Mouse (Mus musculus) olfactory bulb, adult 2 months (tissue): ENCODE results near the gene Lrrtm4. TPM values are rescaled to one million over a fixed set of nuclear protein-coding genes. Genes with fewer than 3 reads are reported as not detected.

Experiments
- H3K27ac ChIP-seq: fragments of 200-500 bp; 2 replicates; pipeline ENCODE4 v1.5.1; 2012; ENCODE audit warnings: low read depth, low read length; ENCODE audit not compliant: insufficient read depth
- H3K4me1 ChIP-seq: fragments of 200-500 bp; 2 replicates; pipeline ENCODE4 v1.6.1; 2012; ENCODE audit warnings: low read length; ENCODE audit not compliant: control insufficient read depth, insufficient read depth
- H3K4me3 ChIP-seq: fragments of 200-500 bp; 2 replicates; pipeline ENCODE4 v1.5.1; 2012; ENCODE audit warnings: mild to moderate bottlenecking, low read depth, low read length, moderate library complexity; ENCODE audit not compliant: insufficient read depth
- CTCF ChIP-seq: fragments of 200-500 bp; IDR thresholded peaks from 2 replicates; pipeline ENCODE4 v1.5.1; 2012; ENCODE audit warnings: low read depth, mild to moderate bottlenecking, low read length, moderate library complexity; ENCODE audit not compliant: insufficient read depth
- POLR2A ChIP-seq: fragments of 200-500 bp; IDR thresholded peaks from 2 replicates; pipeline ENCODE4 v1.6.1; 2012; ENCODE audit warnings: mild to moderate bottlenecking, low read depth, low read length, moderate library complexity; ENCODE audit not compliant: insufficient read depth
- WGBS: fragments of 180-500 bp; shearing (Covaris S2); methylation state at CpG from one replicate; pipeline ENCODE4 v1.1.7; 2018; 5-methylcytosine and 5-hydroxymethylcytosine counted together
- polyA plus RNA-seq: library from polyadenylated mRNA; stranded (reverse); fragments of >200 nt; gene quantifications from 2 replicates; pipeline ENCODE4 v1.2.4, GENCODE M21; 2012; ENCODE audit warnings: low replicate concordance; ENCODE audit not compliant: missing spikeins, insufficient read depth, insufficient read length

Gene Lrrtm4
- polyA plus RNA-seq, 1 experiment: not detected

GRCm38 (mm10) chr6:80265746-80266145 is 247.1 kb downstream of the Lrrtm4 start:
- WGBS: 73% methylated on average over 3 of the region's 3 CpGs
- Histone ChIP-seq H3K4me3 (no peak overlapping the region), H3K27ac (no peak overlapping the region), H3K4me1 (no peaks in the 10 kb centered on the region)
- no peak for TF ChIP-seq POLR2A
- no peak for TF ChIP-seq CTCF

- Histone ChIP-seq H3K4me3 (no peak overlapping the region), H3K27ac (no peak overlapping the region), H3K4me1 (no peaks in the 10 kb centered on the region)
- TF ChIP-seq POLR2A (no peak), CTCF (no peak)
- WGBS: 100% methylated on average over 1 of the region's 1 CpGs
Measured at GRCm38 (mm10) chr6:80286968-80287367, 268.3 kb downstream of the Lrrtm4 start.

GRCm38 (mm10) chr6:80301871-80302270 is 283.2 kb downstream of the Lrrtm4 start:
- no peaks in the 10 kb centered on the region for H3K4me1 ChIP-seq
- no peak for TF ChIP-seq CTCF
- no peak for TF ChIP-seq POLR2A
- H3K4me3 ChIP-seq: no peak overlapping the region
- no peak overlapping the region for H3K27ac ChIP-seq

GRCm38 (mm10) chr6:80303568-80303967 is 284.9 kb downstream of the Lrrtm4 start:
- WGBS: 100% methylated on average over 1 of the region's 1 CpGs
- TF ChIP-seq CTCF (no peak), POLR2A (no peak)
- H3K4me3 ChIP-seq: no peak overlapping the region
- H3K27ac ChIP-seq: no peak overlapping the region
- no peaks in the 10 kb centered on the region for H3K4me1 ChIP-seq

- Histone ChIP-seq H3K27ac (no peak overlapping the region), H3K4me1 (no peaks in the 10 kb centered on the region), H3K4me3 (no peak overlapping the region)
- 91% methylated on average over 3 of the region's 3 CpGs for WGBS
- TF ChIP-seq POLR2A: no peak
- no peak for TF ChIP-seq CTCF
Measured at GRCm38 (mm10) chr6:80328391-80328790, 309.7 kb downstream of the Lrrtm4 start.

GRCm38 (mm10) chr6:80331751-80332150 is 313.1 kb downstream of the Lrrtm4 start:
- WGBS: 89% methylated on average over 3 of the region's 3 CpGs
- TF ChIP-seq CTCF: no peak
- TF ChIP-seq POLR2A: no peak
- Histone ChIP-seq H3K27ac (no peak overlapping the region), H3K4me1 (no peaks in the 10 kb centered on the region), H3K4me3 (no peak overlapping the region)

- Histone ChIP-seq H3K4me1 (no peaks in the 10 kb centered on the region), H3K4me3 (no peak overlapping the region), H3K27ac (no peak overlapping the region)
- no peak for TF ChIP-seq CTCF
- TF ChIP-seq POLR2A: no peak
- 69% methylated on average over 1 of the region's 1 CpGs for WGBS
Measured at GRCm38 (mm10) chr6:80352307-80352706, 333.6 kb downstream of the Lrrtm4 start.

- no peaks in the 10 kb centered on the region for H3K4me1 ChIP-seq
- no peak for TF ChIP-seq CTCF
- TF ChIP-seq POLR2A: no peak
- WGBS: 86% methylated on average over 1 of the region's 1 CpGs
- no peak overlapping the region for H3K4me3 ChIP-seq
- H3K27ac ChIP-seq: no peak overlapping the region
Measured at GRCm38 (mm10) chr6:80357092-80357491, 338.4 kb downstream of the Lrrtm4 start.

- no peak for TF ChIP-seq POLR2A
- no peak for TF ChIP-seq CTCF
- Histone ChIP-seq H3K4me1 (no peaks in the 10 kb centered on the region), H3K4me3 (no peak overlapping the region), H3K27ac (no peak overlapping the region)
Measured at GRCm38 (mm10) chr6:80363593-80363992, 344.9 kb downstream of the Lrrtm4 start.

GRCm38 (mm10) chr6:80366532-80366931 is 347.9 kb downstream of the Lrrtm4 start:
- Histone ChIP-seq H3K27ac (no peak overlapping the region), H3K4me3 (no peak overlapping the region), H3K4me1 (no peaks in the 10 kb centered on the region)
- WGBS: 79% methylated on average over 4 of the region's 4 CpGs
- TF ChIP-seq CTCF: no peak
- TF ChIP-seq POLR2A: no peak

- TF ChIP-seq POLR2A: no peak
- TF ChIP-seq CTCF: no peak
- Histone ChIP-seq H3K27ac (no peak overlapping the region), H3K4me1 (no peaks in the 10 kb centered on the region), H3K4me3 (no peak overlapping the region)
- 69% methylated on average over 4 of the region's 4 CpGs for WGBS
Measured at GRCm38 (mm10) chr6:80389571-80389970, 370.9 kb downstream of the Lrrtm4 start.
